Mouse (Mus musculus) MEL-GATA-1-ER (cell line): ENCODE data around the gene Fbln7.
A peak's percentile ranks its signal among the peaks of the same experiment; 100 is the strongest.

ENCODE experiments used
- DNase-seq: peaks from one replicate; pipeline ENCODE4 v3.0.0-alpha.2; 2012; ENCODE audit warnings: low read depth; ENCODE audit errors: extremely low read depth

Fbln7 gene

GRCm38 (mm10) chr2:128872256-128872655, 9.5 kb downstream of the Fbln7 start:
- no peak for DNase-seq

GRCm38 (mm10) chr2:128875526-128875925, 12.7 kb downstream of the Fbln7 start:
- DNase-seq: no peak

GRCm38 (mm10) chr2:128881236-128881635, 18.5 kb downstream of the Fbln7 start:
- DNase-seq: peak; percentile 10

- DNase-seq: no peak
These were observed 22.5 kb downstream of the Fbln7 start for GRCm38 (mm10) chr2:128885225-128885811.

GRCm38 (mm10) chr2:128887866-128888550, 25.2 kb downstream of the Fbln7 start:
- no peak for DNase-seq

- no peak for DNase-seq
These were observed 28.0 kb downstream of the Fbln7 start for GRCm38 (mm10) chr2:128890661-128891335.

GRCm38 (mm10) chr2:128892180-128892721, 29.5 kb downstream of the Fbln7 start:
- DNase-seq: no peak

- no peak for DNase-seq
These were observed 40.1 kb downstream of the Fbln7 start for GRCm38 (mm10) chr2:128902843-128903242.

GRCm38 (mm10) chr2:128903661-128904060, 40.9 kb downstream of the Fbln7 start:
- no peak for DNase-seq

GRCm38 (mm10) chr2:128914978-128915377, 52.2 kb downstream of the Fbln7 start:
- no peak for DNase-seq

GRCm38 (mm10) chr2:128916528-128916927, 53.7 kb downstream of the Fbln7 start:
- DNase-seq: no peak

GRCm38 (mm10) chr2:128924799-128925198, 62.0 kb downstream of the Fbln7 start:
- no peak for DNase-seq

GRCm38 (mm10) chr2:128928446-128928845, 65.7 kb downstream of the Fbln7 start:
- DNase-seq: no peak

GRCm38 (mm10) chr2:128930704-128931103, 67.9 kb downstream of the Fbln7 start:
- no peak for DNase-seq

- no peak for DNase-seq
These were observed 73.5 kb downstream of the Fbln7 start for GRCm38 (mm10) chr2:128936256-128936655.

GRCm38 (mm10) chr2:128943538-128944528, 81.1 kb downstream of the Fbln7 start, which contains the start of gene Zc3h8:
TSS of gene Zc3h8 (minus strand) at chr2:128944077.
- DNase-seq: peak; percentile 85
